8 mouse cellular contexts compared by ENCODE assay signal in the genomic region with DNA sequence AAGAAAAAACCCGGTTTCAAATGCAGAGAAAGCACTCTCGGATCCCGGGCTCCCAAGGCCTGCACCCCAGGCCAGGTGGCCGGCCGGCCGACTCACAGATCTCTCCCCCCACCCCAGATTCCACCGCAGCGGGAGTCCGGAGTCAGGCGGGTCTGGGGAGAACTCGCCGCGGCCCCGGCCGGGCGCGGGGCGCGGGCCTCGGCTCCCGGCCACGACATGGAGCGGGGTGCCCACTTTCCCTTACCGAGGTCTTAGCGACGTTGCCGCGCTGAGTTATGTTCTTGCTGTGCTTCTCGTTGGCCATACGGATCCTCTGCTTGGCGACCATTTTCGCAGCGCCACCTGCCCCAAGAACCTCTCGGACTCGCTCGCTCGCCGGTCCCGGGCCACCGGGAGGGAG. TPM values are rescaled to one million over a fixed set of nuclear protein-coding genes. Genes with fewer than 3 reads are reported as not detected.
DNase-seq lines count a peak whose midpoint lies in the region; ATAC-seq and TF ChIP-seq lines count a peak whose summit lies in the region.

No protein-coding gene starts in this region.

- TF ChIP-seq CTCF in heart, adult 2 months (IDR thresholded peaks at IDR 0.05): no peak
- TF ChIP-seq CTCF in spleen, adult 2 months (IDR thresholded peaks at IDR 0.05; ENCODE audit: extremely low read depth, insufficient read depth, insufficient read length, insufficient replicate concordance): no peak

- peaks cover 2% of the 10 kb centered on the region for H3K4me1 ChIP-seq in heart, adult 2 months (ENCODE audit: control insufficient read depth, insufficient read depth, low read length)
- peaks cover 5% of the 10 kb centered on the region; the same call in 1 of the 2 replicates for H3K4me1 ChIP-seq in spleen, adult 2 months (ENCODE audit: control insufficient read depth, insufficient read depth, insufficient read length)
- H3K4me1 ChIP-seq in intestine, embryonic 14.5 days (replicated peaks; ENCODE audit: control insufficient read depth, insufficient read depth, low read length): peaks cover 15% of the 10 kb centered on the region; the same call in 1 of the 2 replicates

- peak; percentile 32 for ATAC-seq in intestine, embryonic 14.5 days (replicated peaks; ENCODE audit: low FRiP score, low TSS enrichment, low read depth)

- TF ChIP-seq EP300 in heart, adult 2 months (IDR thresholded peaks at IDR 0.05; ENCODE audit: insufficient read depth, low read depth, low read length): no peak

- intact Hi-C loops in heart, adult 2 months (cut with DNase I): loop anchor here (1.0 to 10.0 kb wide), 4 partner anchors 52 to 680 kb away; partner anchors contain the start of genes Pfn2 and Selenot

- H3K4me2 ChIP-seq in intestine, embryonic 14.5 days (ENCODE audit: low read length): peak overlapping the region; percentile 83
- H3K4me2 ChIP-seq in myocyte (ENCODE audit: low read depth): peak overlapping the region; percentile 76

- peak overlapping the region; percentile 98 for H3K27ac ChIP-seq in heart, adult 2 months
- H3K27ac ChIP-seq in spleen, adult 2 months (ENCODE audit: insufficient read depth, low read length): peak overlapping the region; percentile 99
- peak overlapping the region; percentile 93 for H3K27ac ChIP-seq in intestine, embryonic 14.5 days (ENCODE audit: low read depth)

- WGBS in heart, adult 2 months: 1% methylated on average over 40 of the region's 40 CpGs
- WGBS in spleen, adult 2 months: under 1% methylated on average over 40 of the region's 40 CpGs
- WGBS in intestine, embryonic 14.5 days: under 1% methylated on average over 40 of the region's 40 CpGs

- TF ChIP-seq POLR2A in heart, adult 2 months (IDR thresholded peaks at IDR 0.05; ENCODE audit: insufficient read depth, low read depth, low read length): no peak
- TF ChIP-seq POLR2A in spleen, adult 2 months (IDR thresholded peaks at IDR 0.05; ENCODE audit: low read depth, low read length): no peak
- TF ChIP-seq POLR2A in myocyte (IDR thresholded peaks at IDR 0.05; ENCODE audit: insufficient read length, low read depth): no peak

- no peaks in the 10 kb centered on the region for H3K27me3 ChIP-seq in heart, adult 2 months (ENCODE audit: control insufficient read depth, insufficient read depth, low read length)
- H3K27me3 ChIP-seq in spleen, adult 2 months (ENCODE audit: control insufficient read depth, insufficient read depth, low read length): no peaks in the 10 kb centered on the region
- no peaks in the 10 kb centered on the region for H3K27me3 ChIP-seq in intestine, embryonic 14.5 days (replicated peaks; ENCODE audit: control insufficient read depth, insufficient read depth, low read length)
- no peaks in the 10 kb centered on the region for H3K27me3 ChIP-seq in myocyte (ENCODE audit: control insufficient read depth, insufficient read depth, insufficient read length)

- DNase-seq in heart, adult 2 months: no peak
- DNase-seq in heart, adult 18-20 months: no peak
- DNase-seq in spleen, adult 2 months (ENCODE audit: low read depth in 1 of 2, low spot score in 2 of 2): no peak
- DNase-seq in spleen, postnatal 14 days (ENCODE audit: low spot score in 2 of 2): no peak
- no peak for DNase-seq in intestine, embryonic 14.5 days (ENCODE audit: low spot score)
- no peak for DNase-seq in ovary, postnatal 10 days (ENCODE audit: low spot score)
- DNase-seq in right cerebral cortex, postnatal 10 days (ENCODE audit: low spot score in 2 of 2): no peak

- peaks cover 24% of the 10 kb centered on the region for H3K36me3 ChIP-seq in heart, adult 2 months (ENCODE audit: control insufficient read depth, insufficient read depth, low read length)
- peaks cover 23% of the 10 kb centered on the region for H3K36me3 ChIP-seq in spleen, adult 2 months (ENCODE audit: control insufficient read depth, insufficient read depth, low read length)
- H3K36me3 ChIP-seq in intestine, embryonic 14.5 days (ENCODE audit: control insufficient read depth, insufficient read depth, low read length): peaks cover 23% of the 10 kb centered on the region
- H3K36me3 ChIP-seq in myocyte (ENCODE audit: control insufficient read depth, insufficient read depth): peaks cover 16% of the 10 kb centered on the region

- H3K4me3 ChIP-seq in heart, adult 2 months: peak overlapping the region; percentile 89
- H3K4me3 ChIP-seq in spleen, adult 2 months (ENCODE audit: extremely low read depth, insufficient read depth, insufficient read length): peak overlapping the region; percentile 96
- H3K4me3 ChIP-seq in intestine, embryonic 14.5 days (ENCODE audit: low read depth, low read length): peak overlapping the region; percentile 94
- H3K4me3 ChIP-seq in myocyte: peak overlapping the region; percentile 53

- H3K79me2 ChIP-seq in heart, adult 2 months (replicated peaks; ENCODE audit: control insufficient read depth, insufficient read depth, low read length): no peaks in the 10 kb centered on the region
- peaks cover 49% of the 10 kb centered on the region for H3K79me2 ChIP-seq in myocyte (ENCODE audit: control insufficient read depth, insufficient read depth)

- peak overlapping the region; percentile 81 for H3ac ChIP-seq in myocyte (ENCODE audit: control insufficient read depth, insufficient read length)

- peak overlapping the region; percentile 95 for H3K9ac ChIP-seq in heart, adult 2 months (ENCODE audit: low read depth, low read length)
- peak overlapping the region; percentile 96 for H3K9ac ChIP-seq in intestine, embryonic 14.5 days (ENCODE audit: low read length)

- no peaks in the 10 kb centered on the region for H3K9me3 ChIP-seq in intestine, embryonic 14.5 days (ENCODE audit: control insufficient read depth, low read length)

TF ChIP-seq in myocyte, 11 proteins besides CTCF, POLR2A, EP300 and RAD21:
- no peak for TF ChIP-seq SRF (IDR thresholded peaks at IDR 0.05; ENCODE audit: control insufficient read depth, insufficient read length, low read depth)
TF ChIP-seq in myocyte: peak in this region for 0.

RNA-seq across cellular contexts. Expression of gene Eif2a, which starts 0.5 kb away (rescaled TPM):
- total RNA-seq in heart, adult 2 months (2021): 10 to 100 TPM; 32.0 to 42.0 TPM
- 9.3 and 27.5 TPM in 2 replicates for polyA plus RNA-seq in heart, adult 2 months (2012; rRNA removed)
- total RNA-seq in heart, adult 18-20 months (2021): 10 to 100 TPM; 35.8 to 43.2 TPM
- 3.3 and 3.4 TPM in 2 replicates for polyA plus RNA-seq in spleen, adult 2 months (2012; rRNA removed)
- 53.8 and 59.1 TPM in 2 replicates for polyA plus RNA-seq in intestine, embryonic 14.5 days (2014; fragmentation: Nextera tagmentation; extraction: Ambion mirVana)
- polyA plus RNA-seq in myocyte (2012; fragmentation: generic; extraction: Trizol): 14.4 TPM

RNA-seq across cellular contexts. Expression of gene Serp1, which starts 0.5 kb away (rescaled TPM):
- 10 to 100 TPM; 12.2 to 12.3 TPM for total RNA-seq in heart, adult 2 months (2021)
- 6.8 and 9.0 TPM in 2 replicates for polyA plus RNA-seq in heart, adult 2 months (2012; rRNA removed)
- total RNA-seq in heart, adult 18-20 months (2021): 10 to 100 TPM; 12.0 to 15.1 TPM
- polyA plus RNA-seq in spleen, adult 2 months (2012; rRNA removed): 57.9 and 90.7 TPM in 2 replicates
- 127 and 141 TPM in 2 replicates for polyA plus RNA-seq in intestine, embryonic 14.5 days (2014; fragmentation: Nextera tagmentation; extraction: Ambion mirVana)
- polyA plus RNA-seq in myocyte (2012; fragmentation: generic; extraction: Trizol): 28.3 TPM

RNA-seq across cellular contexts. Expression of gene Selenot, which starts 51.3 kb away (rescaled TPM):
- total RNA-seq in heart, adult 2 months (2021): 100 to 1,000 TPM; 116 to 119 TPM
- 48.3 and 92.1 TPM in 2 replicates for polyA plus RNA-seq in heart, adult 2 months (2012; rRNA removed)
- 100 to 1,000 TPM; 119 to 120 TPM for total RNA-seq in heart, adult 18-20 months (2021)
- 22.0 and 22.7 TPM in 2 replicates for polyA plus RNA-seq in spleen, adult 2 months (2012; rRNA removed)
- 23.0 and 23.9 TPM in 2 replicates for polyA plus RNA-seq in intestine, embryonic 14.5 days (2014; fragmentation: Nextera tagmentation; extraction: Ambion mirVana)
- 35.6 TPM for polyA plus RNA-seq in myocyte (2012; fragmentation: generic; extraction: Trizol)
